Mouse (Mus musculus) v-Abl transformed pro-B cells (cell line): ENCODE data around the gene Gnb1l.

Experiments used
- in situ Hi-C, 2 experiments: fragments of 400-800 bp; cut with MboI; formaldehyde crosslinking; loops; one replicate each; pipeline ENCODE4 v1.15.1; 2025; ENCODE audit not compliant: unreplicated experiment in 2 of 2

The Gnb1l gene

DNA sequence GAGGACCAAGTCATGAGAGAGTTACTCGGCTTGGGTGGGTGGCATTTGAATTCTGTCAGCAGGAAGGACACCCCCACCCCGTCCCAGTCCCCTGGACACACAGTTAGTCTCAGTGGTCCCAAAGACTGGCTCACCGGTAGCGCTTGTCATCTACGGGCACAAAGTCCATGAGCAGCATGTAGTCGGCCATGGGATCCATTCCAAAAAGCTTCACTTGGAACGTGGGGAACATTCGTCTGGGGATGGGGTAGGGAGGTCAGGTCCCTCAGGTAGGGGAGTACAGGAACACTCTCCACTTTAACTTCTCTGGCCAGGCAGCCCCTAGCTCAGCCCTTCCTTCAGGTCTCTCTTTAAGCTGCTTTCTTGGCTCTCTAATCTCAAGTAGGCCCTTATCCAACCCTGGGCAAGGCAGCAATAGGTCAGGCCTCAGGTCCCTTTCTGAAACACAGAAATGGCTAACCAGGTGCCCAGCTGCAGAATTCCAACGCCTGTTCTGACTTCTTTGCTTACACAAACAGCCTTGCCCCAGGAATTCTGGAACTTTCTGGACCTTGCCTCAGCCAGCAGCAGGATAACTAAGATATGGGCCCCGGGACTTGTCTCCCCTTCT lies 86.5 kb downstream of the Gnb1l start:
- in situ Hi-C loops: no loop called here

GRCm38 (mm10) chr16:18585676-18586075 lies 87.2 kb downstream of the Gnb1l start:
- in situ Hi-C loops: no loop called here

GRCm38 (mm10) chr16:18586076-18586905 lies 87.8 kb downstream of the Gnb1l start:
- in situ Hi-C loops: no loop called here

DNA sequence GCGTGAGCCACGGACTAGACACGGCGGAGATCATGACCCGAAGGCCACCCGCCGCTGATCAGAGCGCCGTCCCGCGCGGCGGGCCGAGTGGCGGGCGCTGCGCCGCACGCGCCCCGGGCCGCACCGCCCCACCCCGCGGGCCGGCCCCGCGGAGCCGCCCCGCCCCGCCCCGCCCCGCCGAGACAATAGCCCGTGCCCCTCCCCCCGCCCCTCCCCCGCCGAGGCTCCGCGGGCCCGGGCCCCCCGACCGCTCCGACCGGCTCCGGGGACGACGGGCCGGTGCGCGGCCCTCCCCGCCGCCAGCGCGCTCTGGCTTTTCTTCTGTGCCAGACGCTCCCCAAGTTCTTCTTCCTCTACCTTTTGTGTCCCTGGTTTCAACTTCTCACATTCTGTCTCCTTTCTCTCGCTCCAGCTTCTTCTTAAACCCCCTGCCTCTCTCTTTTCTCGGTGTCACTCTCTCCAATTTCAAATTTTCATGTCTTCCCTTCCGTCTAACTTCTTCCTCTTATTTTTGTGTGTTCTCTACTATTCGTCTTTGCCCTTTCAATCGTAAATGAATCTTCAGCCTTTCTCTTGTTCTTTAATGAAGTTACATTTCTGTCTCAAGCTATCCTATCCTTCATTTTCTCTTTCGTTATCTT lies 88.5 kb downstream of the Gnb1l start:
- in situ Hi-C loops: no loop called here

- in situ Hi-C loops: no loop called here
Observed at GRCm38 (mm10) chr16:18587847-18588737, 89.6 kb downstream of the Gnb1l start.

DNA sequence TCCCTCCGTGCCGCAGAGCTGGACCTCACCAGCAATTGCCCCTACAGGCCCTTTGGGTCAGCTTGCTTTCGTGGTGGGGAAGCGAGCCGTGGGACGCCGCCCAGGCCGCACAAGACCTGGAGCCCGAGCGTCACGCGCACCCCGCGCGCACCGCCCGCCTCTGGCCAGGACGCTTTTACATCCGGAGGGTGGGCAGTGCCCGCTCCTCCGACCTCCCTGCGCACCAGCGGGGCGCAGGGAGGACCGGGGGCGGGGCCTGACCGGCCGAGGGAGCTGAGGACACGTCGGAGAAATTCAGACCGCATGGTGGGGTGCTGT lies 90.2 kb downstream of the Gnb1l start:
- in situ Hi-C loops: no loop called here

DNA sequence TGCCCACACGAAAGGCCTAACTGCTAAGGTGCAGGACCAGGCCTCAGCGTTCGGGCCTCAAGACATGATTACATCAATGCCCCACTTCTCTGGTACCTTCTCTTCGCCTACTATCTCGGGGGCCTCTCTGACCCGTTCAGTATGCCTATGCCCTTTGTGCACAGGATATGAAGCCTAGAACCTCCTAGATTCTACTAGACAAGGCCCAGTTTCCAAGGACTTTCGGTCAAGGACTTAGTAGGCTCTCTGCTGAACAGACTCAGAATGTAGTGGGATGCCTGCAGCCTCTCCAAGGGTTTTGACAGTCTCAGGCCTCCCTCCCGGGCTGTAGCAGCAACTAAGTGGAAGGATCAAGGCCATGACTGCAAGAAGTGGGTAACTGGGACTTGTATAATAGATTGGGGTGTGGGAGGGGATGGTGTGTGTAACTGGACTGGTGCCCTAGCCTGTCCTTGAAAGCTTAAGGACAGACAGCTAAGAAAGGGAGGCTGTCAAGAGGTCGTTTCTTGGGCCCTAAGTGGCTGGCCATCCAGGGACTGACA lies 90.6 kb downstream of the Gnb1l start:
- in situ Hi-C loops: no loop called here

DNA sequence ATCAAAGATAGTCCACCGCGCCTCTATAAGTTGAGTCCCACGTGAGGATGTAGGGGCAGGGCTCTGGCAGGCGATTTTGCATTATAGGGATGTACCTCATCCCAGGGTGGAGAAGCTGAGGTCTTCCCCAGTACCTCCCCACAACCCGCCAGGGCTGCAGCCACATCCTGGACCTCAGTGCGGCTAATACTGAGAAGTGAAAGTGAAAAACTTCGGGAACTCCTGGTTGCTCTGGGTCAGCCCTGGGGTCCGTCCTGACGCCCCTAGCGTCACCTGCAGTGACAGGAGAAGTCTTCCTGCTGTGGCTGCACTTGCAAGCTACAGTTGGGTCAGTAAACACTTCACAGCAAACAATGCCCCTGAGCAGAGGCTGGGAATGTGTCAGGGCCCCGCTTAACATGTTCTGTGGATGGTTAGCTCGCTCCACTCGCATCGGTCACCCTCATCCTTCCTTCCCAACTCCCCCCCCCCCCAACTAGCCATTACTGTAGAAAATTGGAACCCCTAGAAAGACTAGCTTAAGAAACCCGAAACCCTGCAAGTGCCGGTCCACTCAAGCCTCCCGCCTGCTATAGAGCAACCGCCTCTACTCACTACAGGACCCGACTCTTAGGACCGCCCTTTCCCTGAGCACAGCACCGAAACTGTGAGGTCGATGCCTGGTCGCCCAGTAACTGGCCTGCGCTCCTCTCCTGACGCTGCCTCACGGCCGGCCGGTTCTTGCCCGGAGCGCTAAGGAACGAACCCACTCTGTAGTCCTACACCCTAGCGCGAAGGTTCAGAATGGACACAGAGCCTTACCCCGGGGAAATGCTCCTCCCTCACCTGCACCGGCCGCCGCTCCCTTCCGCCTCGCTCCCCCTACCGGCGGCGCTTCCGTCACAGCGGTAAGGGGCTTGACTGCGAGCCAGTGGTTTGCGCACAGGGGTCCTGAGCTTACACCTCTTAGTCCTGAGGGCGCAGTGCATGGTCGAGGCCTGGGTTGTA lies 91.6 kb downstream of the Gnb1l start, which contains the start of gene Tbx1:
Tbx1 (minus strand) TSS at position 868 of the 987 bp plus-strand sequence.
- in situ Hi-C loops: no loop called here

- in situ Hi-C loops: no loop called here
Observed at GRCm38 (mm10) chr16:18591047-18592018, 92.8 kb downstream of the Gnb1l start.

GRCm38 (mm10) chr16:18593930-18594329 lies 95.4 kb downstream of the Gnb1l start:
- in situ Hi-C loops: no loop called here

GRCm38 (mm10) chr16:18596255-18596654 lies 97.7 kb downstream of the Gnb1l start:
- in situ Hi-C loops: no loop called here

- in situ Hi-C loops: no loop called here
Observed at GRCm38 (mm10) chr16:18598006-18598405, 99.5 kb downstream of the Gnb1l start.

GRCm38 (mm10) chr16:18601447-18601846 lies 102.9 kb downstream of the Gnb1l start:
- in situ Hi-C loops: loop anchor here (25.0 kb wide), 3 partner anchors 464 to 564 kb away; partner anchors contain the start of gene Rtn4r (in 1 of the 2)

GRCm38 (mm10) chr16:18604267-18604701 lies 105.8 kb downstream of the Gnb1l start:
- in situ Hi-C loops: loop anchor here (25.0 kb wide), 3 partner anchors 467 to 567 kb away; partner anchors contain the start of gene Rtn4r (in 1 of the 2)

- in situ Hi-C loops: loop anchor here (25.0 kb wide), 3 partner anchors 468 to 568 kb away; partner anchors contain the start of gene Rtn4r (in 1 of the 2)
Observed at GRCm38 (mm10) chr16:18605705-18606104, 107.2 kb downstream of the Gnb1l start.

DNA sequence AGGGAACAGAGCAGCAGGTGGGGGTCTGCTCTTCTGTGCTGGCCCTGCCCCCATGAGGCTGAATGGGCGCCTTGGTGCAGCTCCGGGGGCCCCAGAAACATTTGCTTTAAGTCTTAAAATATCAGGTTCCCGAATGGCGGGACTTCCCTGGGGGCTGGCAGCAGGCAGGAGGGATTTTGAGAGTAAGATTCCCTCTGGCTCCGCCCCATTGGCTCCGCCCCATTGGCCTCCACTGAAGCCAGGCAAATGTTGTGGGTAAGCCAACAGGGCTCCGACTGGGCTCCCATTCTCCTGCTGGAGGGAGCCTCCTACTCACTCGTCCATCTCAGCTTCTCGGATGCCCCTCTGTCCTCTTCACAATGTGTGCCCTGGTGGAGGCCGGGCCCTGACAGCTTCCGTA lies 109.7 kb downstream of the Gnb1l start:
- in situ Hi-C loops: loop anchor here (25.0 kb wide), 3 partner anchors 471 to 571 kb away; partner anchors contain the start of gene Rtn4r (in 1 of the 2)

DNA sequence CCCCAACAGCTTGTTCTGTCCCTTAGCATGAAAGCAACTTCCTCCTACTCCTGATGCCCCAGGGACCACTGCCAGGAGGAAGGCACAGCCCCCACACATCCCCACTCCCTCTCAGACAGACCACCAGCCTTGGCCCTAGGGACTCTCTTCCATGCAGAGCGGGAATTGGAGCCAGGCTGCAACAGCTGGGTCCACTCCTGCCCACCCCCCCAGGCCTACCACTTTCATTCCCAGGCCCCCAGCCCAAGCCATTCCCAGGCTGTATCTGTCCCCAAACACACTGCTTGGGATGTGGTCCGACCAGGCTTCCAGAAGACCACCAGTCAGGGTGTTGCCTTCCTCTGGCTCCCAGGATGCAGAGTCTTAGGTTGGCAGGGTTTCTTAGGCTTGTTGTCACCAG lies 110.6 kb downstream of the Gnb1l start:
- in situ Hi-C loops: loop anchor here (25.0 kb wide), 3 partner anchors 472 to 572 kb away; partner anchors contain the start of gene Rtn4r (in 1 of the 2)
